Mouse (Mus musculus) spleen, adult 2 months (tissue): Measurements from ENCODE around the gene Cbfa2t3. TPM values are rescaled to one million over a fixed set of nuclear protein-coding genes. Genes with fewer than 3 reads are reported as not detected.

Experiments
- DNase-seq, 2 experiments: peaks; one replicate each; pipeline versions ENCODE4 v3.0.0 to v3.0.0-alpha.2; 2012 to 2021; ENCODE audit warnings: low spot score in 2 of 2, low read depth in 1 of 2
- H3K27ac ChIP-seq: fragments of 200-500 bp; 2 replicates; pipeline ENCODE4 v1.5.1; 2012; ENCODE audit warnings: low read length, inconsistent platforms; ENCODE audit not compliant: insufficient read depth
- H3K27me3 ChIP-seq: fragments of 200-500 bp; 2 replicates; pipeline ENCODE4 v1.6.1; 2012; ENCODE audit warnings: mild to moderate bottlenecking, moderate library complexity, low read length, inconsistent platforms; ENCODE audit not compliant: control insufficient read depth, insufficient read depth
- H3K36me3 ChIP-seq: fragments of 200-500 bp; 2 replicates; pipeline ENCODE4 v1.6.1; 2012; ENCODE audit warnings: mild to moderate bottlenecking, low read length, inconsistent platforms; ENCODE audit not compliant: control insufficient read depth, insufficient read depth
- H3K4me1 ChIP-seq: fragments of 200-500 bp; 2 replicates; pipeline ENCODE4 v1.6.1; 2011; ENCODE audit warnings: inconsistent platforms; ENCODE audit not compliant: control insufficient read depth, insufficient read depth, insufficient read length
- H3K4me3 ChIP-seq: fragments of 200-500 bp; 2 replicates; pipeline ENCODE4 v1.5.1; 2011; ENCODE audit warnings: mild to moderate bottlenecking, inconsistent platforms; ENCODE audit not compliant: insufficient read depth, insufficient read length; ENCODE audit errors: extremely low read depth
- CTCF ChIP-seq: fragments of 200-500 bp; IDR thresholded peaks from 2 replicates; pipeline ENCODE4 v1.5.1; 2011; ENCODE audit warnings: mild to moderate bottlenecking, inconsistent platforms; ENCODE audit not compliant: insufficient read depth, insufficient read length, insufficient replicate concordance; ENCODE audit errors: extremely low read depth
- POLR2A ChIP-seq: fragments of 200-500 bp; IDR thresholded peaks from 2 replicates; pipeline ENCODE4 v1.6.1; 2011; ENCODE audit warnings: low read depth, low read length, inconsistent platforms
- WGBS: fragments of 180-500 bp; shearing (Covaris S2); methylation state at CpG from one replicate; pipeline ENCODE4 v1.1.7; 2018; 5-methylcytosine and 5-hydroxymethylcytosine counted together
- polyA plus RNA-seq: library from polyadenylated mRNA; depleted of rRNA; stranded (reverse); fragments of >200 nt; gene quantifications from 2 replicates; pipeline ENCODE4 v1.2.3, GENCODE M21; 2012

The Cbfa2t3 gene
- polyA plus RNA-seq, 1 experiment = 38.3 TPM

DNA sequence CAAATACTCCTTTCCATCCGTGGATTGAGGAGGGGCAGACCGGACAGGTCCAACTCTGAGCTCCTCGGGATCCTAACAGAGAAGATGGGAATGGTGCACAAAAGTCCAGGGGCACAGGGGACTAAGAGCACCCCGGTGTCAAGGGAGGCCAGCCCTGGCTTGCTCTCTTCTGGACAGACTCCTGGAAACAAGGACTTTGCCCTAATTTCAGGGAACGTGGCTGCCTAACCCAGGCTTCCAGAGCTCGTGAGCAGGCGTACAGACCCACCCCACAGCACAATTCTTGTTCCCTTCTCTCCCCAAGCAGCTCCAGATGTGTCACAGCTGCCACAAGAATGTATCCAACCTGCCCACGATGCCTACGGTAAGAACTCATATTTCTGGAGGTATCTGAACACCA lies 73.1 kb downstream of the Cbfa2t3 start:
- peaks cover 4% of the 10 kb centered on the region; the same call in 1 of the 2 replicates for H3K4me1 ChIP-seq
- no peak for DNase-seq
- TF ChIP-seq POLR2A (no peak), CTCF (no peak)
- H3K27me3 ChIP-seq = no peaks in the 10 kb centered on the region
- H3K36me3 ChIP-seq = peaks cover 19% of the 10 kb centered on the region
- no peak overlapping the region for H3K4me3 ChIP-seq
- H3K27ac ChIP-seq = no peak overlapping the region
- WGBS = 69% methylated on average over 9 of the region's 9 CpGs

DNA sequence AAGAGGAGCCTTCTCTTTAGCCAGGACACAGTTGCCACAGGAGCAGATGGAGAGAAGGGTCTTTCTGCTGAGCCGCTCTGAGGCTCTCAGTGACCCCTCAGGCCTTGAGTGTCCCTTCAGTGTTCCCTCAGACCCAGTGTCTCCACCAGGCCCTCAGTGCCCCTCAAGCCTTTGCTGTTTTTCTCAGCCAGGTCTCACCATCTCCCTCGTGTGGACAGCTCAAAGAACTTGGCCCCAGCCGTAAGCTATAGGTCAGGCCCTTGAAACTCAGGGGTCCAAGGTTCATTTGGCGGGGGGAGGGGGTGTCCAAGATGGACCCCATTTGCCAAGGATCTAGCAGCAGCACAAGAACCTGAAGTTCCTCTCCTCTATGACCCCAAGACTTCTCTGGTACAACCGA lies 74.3 kb downstream of the Cbfa2t3 start:
- Histone ChIP-seq H3K27me3 (no peaks in the 10 kb centered on the region), H3K4me3 (no peak overlapping the region), H3K27ac (no peak overlapping the region), H3K36me3 (peaks cover 12% of the 10 kb centered on the region), H3K4me1 (peaks cover 4% of the 10 kb centered on the region; the same call in 1 of the 2 replicates)
- DNase-seq = no peak
- 78% methylated on average over 5 of the region's 5 CpGs for WGBS
- TF ChIP-seq CTCF (no peak), POLR2A (no peak)

DNA sequence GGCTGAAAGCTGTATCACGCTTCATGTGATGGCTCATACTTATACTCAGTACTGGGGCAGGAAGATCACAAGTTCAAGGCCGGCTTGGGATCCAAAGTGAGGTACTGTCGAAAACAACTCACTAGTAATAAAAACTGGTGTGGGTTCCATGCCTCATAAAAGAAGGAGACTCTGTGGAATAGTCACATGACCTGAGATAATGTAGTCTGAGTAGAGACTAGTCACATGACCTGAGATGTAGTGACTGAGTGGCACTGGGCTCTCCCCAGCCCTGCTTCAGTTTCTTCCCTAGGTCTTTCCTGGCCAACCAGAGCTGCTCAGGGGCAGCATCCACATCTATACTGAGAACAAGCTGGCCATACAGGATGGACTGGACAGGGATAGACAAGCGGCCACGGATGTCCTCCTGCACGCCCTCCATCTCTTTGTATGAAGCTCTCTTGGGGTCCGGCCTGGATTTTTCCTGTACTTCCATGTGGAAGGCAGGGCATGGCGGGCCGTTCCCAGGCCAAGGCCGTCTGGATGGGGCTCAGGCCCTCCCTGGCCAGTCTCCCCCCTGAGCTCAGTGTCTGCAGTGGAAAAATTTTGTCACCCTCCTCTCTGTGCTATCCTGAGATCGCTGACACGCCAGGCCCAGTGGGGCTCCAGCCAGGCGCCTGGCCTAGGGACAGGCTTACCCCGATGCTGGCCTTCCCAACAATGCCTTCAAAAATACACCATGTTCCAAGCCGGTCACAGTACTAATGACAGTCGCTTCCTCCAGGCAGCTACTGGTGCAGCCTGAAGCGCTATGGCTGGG lies 74.9 kb downstream of the Cbfa2t3 start:
- peaks cover 4% of the 10 kb centered on the region; the same call in 1 of the 2 replicates for H3K4me1 ChIP-seq

DNA sequence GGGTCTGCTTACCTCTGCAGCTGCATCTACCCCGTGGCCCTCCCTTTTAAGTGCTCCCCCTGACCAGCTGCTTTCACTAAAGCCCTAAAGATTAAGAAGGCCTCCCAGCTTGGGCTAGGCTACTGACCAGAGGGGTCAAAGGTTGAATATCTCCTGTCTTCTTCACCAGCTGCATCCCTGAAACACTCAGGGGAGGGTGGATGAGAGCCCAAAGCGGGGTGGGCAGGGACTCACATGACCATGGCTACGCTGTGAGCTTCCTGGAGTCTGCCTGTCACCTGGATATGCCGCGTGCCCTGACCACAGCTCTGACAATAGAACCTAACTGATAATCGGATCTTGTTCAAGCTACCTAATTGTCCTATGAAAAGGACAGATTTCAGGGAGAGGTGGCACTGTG lies 76.2 kb downstream of the Cbfa2t3 start, which contains the start of gene Pabpn1l:
Gene Pabpn1l (minus strand): TSS at position 13 of the 400 bp plus-strand sequence.
- H3K36me3 ChIP-seq = no peaks in the 10 kb centered on the region
- WGBS = 86% methylated on average over 6 of the region's 6 CpGs
- H3K4me1 ChIP-seq = peaks cover 4% of the 10 kb centered on the region; the same call in 1 of the 2 replicates

More for the DNA sequence above, 74.9 kb downstream of the Cbfa2t3 start:
- no peak overlapping the region for H3K4me3 ChIP-seq
- H3K27ac ChIP-seq = no peak overlapping the region
- H3K36me3 ChIP-seq = peaks cover 8% of the 10 kb centered on the region; the same call in 1 of the 2 replicates
- no peak for TF ChIP-seq CTCF
- TF ChIP-seq POLR2A = no peak
- H3K27me3 ChIP-seq = no peaks in the 10 kb centered on the region
- WGBS = 89% methylated on average over 17 of the region's 17 CpGs
- no peak for DNase-seq

DNA sequence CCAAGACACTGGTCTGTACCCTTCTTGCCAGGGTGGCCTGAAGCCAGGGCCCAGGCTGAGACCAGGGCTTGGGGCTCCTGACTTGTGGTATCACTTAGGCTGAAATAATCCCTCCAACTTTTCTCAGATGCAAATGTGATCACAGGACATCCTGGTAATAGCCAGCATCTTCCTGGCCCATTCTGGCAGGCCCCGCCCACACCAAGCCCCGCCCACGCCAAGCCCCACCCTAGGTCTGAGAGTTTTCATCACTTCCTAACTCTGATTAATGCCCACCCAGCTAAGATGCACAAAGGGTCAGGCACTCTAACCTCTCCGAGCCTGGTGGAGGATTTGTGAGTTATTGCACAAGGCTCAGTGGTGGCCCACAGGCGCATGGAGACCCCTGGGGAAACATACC lies 78.5 kb downstream of the Cbfa2t3 start:
- DNase-seq = no peak
- Histone ChIP-seq H3K27ac (no peak overlapping the region), H3K36me3 (peaks cover 1% of the 10 kb centered on the region; the same call in 1 of the 2 replicates), H3K27me3 (no peaks in the 10 kb centered on the region), H3K4me1 (no peaks in the 10 kb centered on the region), H3K4me3 (no peak overlapping the region)
- no peak for TF ChIP-seq POLR2A
- no peak for TF ChIP-seq CTCF
- WGBS = 64% methylated on average over 5 of the region's 5 CpGs

More for the DNA sequence above, 76.2 kb downstream of the Cbfa2t3 start, which contains the start of gene Pabpn1l:
- H3K27me3 ChIP-seq = no peaks in the 10 kb centered on the region
- H3K27ac ChIP-seq = no peak within 1 kb of the TSS
- no peak within 1 kb of the TSS for H3K4me3 ChIP-seq
- TF ChIP-seq CTCF (no peak), POLR2A (no peak)
- no peak for DNase-seq

DNA sequence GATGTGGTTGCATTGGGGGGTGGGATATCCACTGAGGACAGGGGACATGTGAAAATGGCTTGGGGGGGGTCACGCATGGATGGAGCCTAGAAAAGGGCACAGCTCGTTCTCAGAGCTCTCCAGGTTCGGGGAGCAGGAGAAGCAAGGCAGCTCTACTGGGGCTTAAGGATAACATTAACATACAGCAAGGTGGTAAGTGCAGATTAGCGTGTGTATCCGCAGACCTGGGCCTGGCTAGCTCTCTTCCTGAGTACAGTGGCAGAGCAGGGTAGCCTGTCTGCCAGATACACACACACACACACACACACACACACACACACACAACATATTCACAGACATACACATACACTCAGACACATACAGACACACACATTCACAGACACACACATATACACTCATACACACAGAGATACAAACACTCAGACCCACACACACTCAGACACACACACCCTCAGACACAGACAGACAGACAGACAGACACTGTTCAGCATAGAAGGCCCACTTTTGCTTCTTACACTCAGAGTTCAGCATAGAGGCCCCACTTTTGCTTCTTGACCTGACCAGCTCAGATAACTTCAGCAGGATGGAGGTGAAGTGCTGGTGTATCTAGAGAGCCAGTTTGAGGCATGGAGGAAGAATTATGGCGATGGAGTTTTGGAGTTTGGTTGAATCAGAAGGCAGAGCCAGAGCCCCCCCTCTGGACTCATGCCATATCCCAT lies 80.1 kb downstream of the Cbfa2t3 start:
- no peaks in the 10 kb centered on the region for H3K4me1 ChIP-seq
- DNase-seq = no peak
- H3K4me3 ChIP-seq = no peak overlapping the region
- no peak for TF ChIP-seq CTCF
- TF ChIP-seq POLR2A = no peak
- 77% methylated on average over 6 of the region's 6 CpGs for WGBS
- H3K27ac ChIP-seq = no peak overlapping the region
- H3K27me3 ChIP-seq = no peaks in the 10 kb centered on the region
- peaks cover 3% of the 10 kb centered on the region; the same call in 1 of the 2 replicates for H3K36me3 ChIP-seq
